Mouse (Mus musculus): ENCODE data around the gene C2cd2. TPM values are rescaled to one million over a fixed set of nuclear protein-coding genes. Genes with fewer than 3 reads are reported as not detected.
A peak's percentile ranks its signal among the peaks of the same experiment; 100 is the strongest.
"Not testable (repeated sequence)": the region's sequence is repeated elsewhere in the genome, so short reads cannot be mapped to it uniquely, and the experiment has no call there.

C2cd2 gene
- total RNA-seq, 1 experiment from 2014 or later, result 7.4 TPM

GRCm38 (mm10) chr16:97952371-97952770 is 10.0 kb downstream of the C2cd2 start:
- no peak for ATAC-seq (ENCODE audit: extremely low read depth, insufficient number of reproducible peaks, low FRiP score, poor library complexity, severe bottlenecking)

- ATAC-seq (ENCODE audit: extremely low read depth, insufficient number of reproducible peaks, low FRiP score, poor library complexity, severe bottlenecking), result no peak
Measured at GRCm38 (mm10) chr16:97950061-97950460, 12.3 kb downstream of the C2cd2 start.

- peak; percentile 39; the same call in 1 of the 2 replicates for ATAC-seq (ENCODE audit: extremely low read depth, insufficient number of reproducible peaks, low FRiP score, poor library complexity, severe bottlenecking)
Measured at GRCm38 (mm10) chr16:97948836-97949235, 13.6 kb downstream of the C2cd2 start.

- ATAC-seq (ENCODE audit: extremely low read depth, insufficient number of reproducible peaks, low FRiP score, poor library complexity, severe bottlenecking), result not testable (repeated sequence)
Measured at GRCm38 (mm10) chr16:97946993-97947392, 15.4 kb downstream of the C2cd2 start.

GRCm38 (mm10) chr16:97941844-97942243 is 20.6 kb downstream of the C2cd2 start:
- no peak for ATAC-seq (ENCODE audit: extremely low read depth, insufficient number of reproducible peaks, low FRiP score, poor library complexity, severe bottlenecking)

- ATAC-seq (ENCODE audit: extremely low read depth, insufficient number of reproducible peaks, low FRiP score, poor library complexity, severe bottlenecking), result no peak
Measured at GRCm38 (mm10) chr16:97940471-97940973, 21.9 kb downstream of the C2cd2 start.

- ATAC-seq (ENCODE audit: extremely low read depth, insufficient number of reproducible peaks, low FRiP score, poor library complexity, severe bottlenecking), result no peak
Measured at GRCm38 (mm10) chr16:97935815-97936214, 26.6 kb downstream of the C2cd2 start.

GRCm38 (mm10) chr16:97930231-97930630 is 32.2 kb downstream of the C2cd2 start:
- no peak for ATAC-seq (ENCODE audit: extremely low read depth, insufficient number of reproducible peaks, low FRiP score, poor library complexity, severe bottlenecking)

- no peak for ATAC-seq (ENCODE audit: extremely low read depth, insufficient number of reproducible peaks, low FRiP score, poor library complexity, severe bottlenecking)
Measured at GRCm38 (mm10) chr16:97929520-97929919, 32.9 kb downstream of the C2cd2 start.

GRCm38 (mm10) chr16:97927331-97927938 is 35.0 kb downstream of the C2cd2 start:
- ATAC-seq (ENCODE audit: extremely low read depth, insufficient number of reproducible peaks, low FRiP score, poor library complexity, severe bottlenecking), result no peak

- no peak for ATAC-seq (ENCODE audit: extremely low read depth, insufficient number of reproducible peaks, low FRiP score, poor library complexity, severe bottlenecking)
Measured at GRCm38 (mm10) chr16:97926381-97926780, 36.0 kb downstream of the C2cd2 start.

GRCm38 (mm10) chr16:97925760-97926159 is 36.6 kb downstream of the C2cd2 start:
- ATAC-seq (ENCODE audit: extremely low read depth, insufficient number of reproducible peaks, low FRiP score, poor library complexity, severe bottlenecking), result no peak

GRCm38 (mm10) chr16:97923700-97924099 is 38.7 kb downstream of the C2cd2 start:
- no peak for ATAC-seq (ENCODE audit: extremely low read depth, insufficient number of reproducible peaks, low FRiP score, poor library complexity, severe bottlenecking)

- no peak for ATAC-seq (ENCODE audit: extremely low read depth, insufficient number of reproducible peaks, low FRiP score, poor library complexity, severe bottlenecking)
Measured at GRCm38 (mm10) chr16:97922779-97923126, 39.6 kb downstream of the C2cd2 start.

- ATAC-seq (ENCODE audit: extremely low read depth, insufficient number of reproducible peaks, low FRiP score, poor library complexity, severe bottlenecking), result peak; percentile 68
Measured at GRCm38 (mm10) chr16:97921961-97922778, 40.2 kb downstream of the C2cd2 start.

GRCm38 (mm10) chr16:97920621-97921020 is 41.8 kb downstream of the C2cd2 start:
- ATAC-seq (ENCODE audit: extremely low read depth, insufficient number of reproducible peaks, low FRiP score, poor library complexity, severe bottlenecking), result no peak

- ATAC-seq (ENCODE audit: extremely low read depth, insufficient number of reproducible peaks, low FRiP score, poor library complexity, severe bottlenecking), result no peak
Measured at GRCm38 (mm10) chr16:97919793-97920192, 42.6 kb downstream of the C2cd2 start.

GRCm38 (mm10) chr16:97912873-97913272 is 49.5 kb downstream of the C2cd2 start:
- ATAC-seq (ENCODE audit: extremely low read depth, insufficient number of reproducible peaks, low FRiP score, poor library complexity, severe bottlenecking), result no peak

- no peak for ATAC-seq (ENCODE audit: extremely low read depth, insufficient number of reproducible peaks, low FRiP score, poor library complexity, severe bottlenecking)
Measured at GRCm38 (mm10) chr16:97909356-97909755, 53.0 kb downstream of the C2cd2 start.

GRCm38 (mm10) chr16:97907496-97907895 is 54.9 kb downstream of the C2cd2 start:
- no peak for ATAC-seq (ENCODE audit: extremely low read depth, insufficient number of reproducible peaks, low FRiP score, poor library complexity, severe bottlenecking)
